Mouse (Mus musculus): ENCODE measurements around the gene Dlg1. TPM values are rescaled to one million over a fixed set of nuclear protein-coding genes. Genes with fewer than 3 reads are reported as not detected.

The Dlg1 gene
- polyA plus RNA-seq, 1 experiment from 2014 or later: 20.5 TPM

DNA sequence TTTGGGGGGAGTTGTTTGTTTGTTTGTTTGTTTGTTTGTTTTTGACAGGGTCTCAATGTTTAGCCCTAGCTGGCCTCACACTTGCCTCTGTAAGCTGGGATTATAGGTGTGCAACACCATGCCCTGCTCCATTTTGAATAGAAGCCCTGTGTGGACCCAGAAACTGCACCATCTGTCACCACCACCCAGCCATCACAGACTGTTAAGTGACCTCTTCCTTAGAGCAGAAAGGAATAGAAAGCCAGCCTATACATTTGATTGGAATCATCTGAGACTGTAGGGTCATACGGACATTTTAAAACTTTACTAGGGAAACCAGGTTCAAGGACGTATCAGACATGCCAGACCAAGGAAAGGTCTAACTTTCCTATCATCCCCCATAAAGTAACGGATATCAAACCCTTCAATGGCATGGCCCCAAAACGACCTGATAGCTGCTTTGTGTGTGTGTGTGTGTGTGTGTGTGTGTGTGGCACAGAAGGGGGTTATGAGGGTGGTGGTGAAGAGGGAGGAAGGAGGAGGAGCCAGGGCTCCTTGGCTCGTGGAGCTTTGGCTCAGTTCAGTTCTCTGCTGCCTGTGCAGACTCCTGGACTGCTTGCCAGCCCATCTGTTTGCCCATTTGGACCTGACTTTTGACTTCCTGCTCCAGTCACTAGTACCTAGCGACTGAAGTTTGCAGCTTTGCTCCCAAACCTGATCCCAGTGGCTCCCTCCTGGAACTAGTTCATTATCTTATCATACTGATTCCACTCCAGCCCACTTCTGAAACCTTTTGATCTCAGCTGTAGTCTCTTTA, 4.5 kb upstream of the Dlg1 start:
- H3K36me3 ChIP-seq: no peaks in the 10 kb centered on the region
- H3K4me1 ChIP-seq: peaks cover 16% of the 10 kb centered on the region
- 40% methylated on average over 6 of the region's 6 CpGs for WGBS (ENCODE audit: insufficient replicate concordance)
- no peak overlapping the region for H3K4me2 ChIP-seq
- no peak overlapping the region for H3K27ac ChIP-seq
- H3K27me3 ChIP-seq (replicated peaks): peaks cover 56% of the 10 kb centered on the region
- ATAC-seq: no peak
- H3K9me3 ChIP-seq (replicated peaks): no peaks in the 10 kb centered on the region
- no peak overlapping the region for H3K9ac ChIP-seq
- no peak overlapping the region for H3K4me3 ChIP-seq

GRCm38 (mm10) chr16:31659453-31659852, 3.8 kb upstream of the Dlg1 start:
- Histone ChIP-seq H3K9ac (no peak overlapping the region), H3K9me3 (replicated peaks) (no peaks in the 10 kb centered on the region), H3K4me2 (no peak overlapping the region), H3K27ac (no peak overlapping the region), H3K27me3 (replicated peaks) (peaks cover 48% of the 10 kb centered on the region), H3K4me3 (no peak overlapping the region), H3K4me1 (peaks cover 16% of the 10 kb centered on the region), H3K36me3 (no peaks in the 10 kb centered on the region)
- WGBS (ENCODE audit: insufficient replicate concordance): 28% methylated on average over 5 of the region's 5 CpGs
- no peak for ATAC-seq

DNA sequence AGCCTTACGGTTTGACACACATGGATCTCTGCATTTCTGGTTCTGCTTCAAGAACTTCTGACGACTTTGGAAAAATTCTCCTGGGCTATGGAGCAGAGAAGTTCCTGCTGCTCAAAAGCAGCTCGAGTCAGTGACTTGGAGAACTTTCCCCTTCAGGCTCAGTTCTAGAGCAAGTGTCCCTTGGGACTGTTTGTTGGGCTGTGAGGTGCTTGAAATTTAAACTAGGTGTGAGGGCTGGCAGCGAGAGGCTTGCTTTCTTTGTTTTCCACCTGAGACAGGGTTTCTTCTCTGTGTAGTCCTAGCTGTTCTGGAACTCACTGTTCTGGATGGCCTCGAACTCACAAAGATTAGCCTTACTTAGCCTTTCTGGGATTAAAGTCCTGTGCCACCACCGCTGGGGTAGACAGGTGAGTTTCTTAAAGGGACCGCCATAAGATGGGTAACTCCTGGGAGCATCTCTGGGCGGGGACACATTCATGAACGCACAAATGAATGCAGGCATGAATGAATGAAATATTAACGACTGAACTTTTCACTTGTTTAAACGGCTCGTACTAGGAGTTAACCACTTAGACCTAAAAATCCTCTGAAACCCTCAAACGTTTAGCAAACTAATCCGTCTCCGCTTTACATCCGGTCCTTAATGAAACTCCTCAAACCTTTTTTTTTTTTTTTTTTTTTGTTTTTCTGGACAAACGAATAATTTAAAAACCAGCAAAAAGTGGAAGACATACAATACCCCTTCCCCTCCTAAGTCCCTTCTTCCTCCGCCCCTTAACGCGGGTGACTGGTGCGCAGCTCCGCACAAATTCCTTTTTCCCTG, 476 bp upstream of the Dlg1 start:
- Histone ChIP-seq H3K4me3 (peak overlapping the region; percentile 95), H3K27ac (peak overlapping the region; percentile 92), H3K4me1 (peaks cover 44% of the 10 kb centered on the region), H3K36me3 (peaks cover 21% of the 10 kb centered on the region), H3K9ac (peak overlapping the region; percentile 98), H3K27me3 (replicated peaks) (peaks cover 37% of the 10 kb centered on the region), H3K4me2 (peak overlapping the region; percentile 77), H3K9me3 (replicated peaks) (no peaks in the 10 kb centered on the region)
- no peak for ATAC-seq
- WGBS (ENCODE audit: insufficient replicate concordance): 14% methylated on average over 22 of the region's 22 CpGs

GRCm38 (mm10) chr16:31664287-31664597, 999 bp downstream of the Dlg1 start:
- H3K4me1 ChIP-seq: peaks cover 43% of the 10 kb centered on the region
- H3K9me3 ChIP-seq (replicated peaks): no peaks in the 10 kb centered on the region
- ATAC-seq: peak; percentile 58
- peak overlapping the region; percentile 92 for H3K27ac ChIP-seq
- peak overlapping the region; percentile 95 for H3K4me3 ChIP-seq
- peaks cover 28% of the 10 kb centered on the region for H3K36me3 ChIP-seq
- H3K4me2 ChIP-seq: peak overlapping the region; percentile 77
- 0% methylated on average over 20 of the region's 36 CpGs for WGBS (ENCODE audit: insufficient replicate concordance)
- peaks cover 23% of the 10 kb centered on the region for H3K27me3 ChIP-seq (replicated peaks)
- H3K9ac ChIP-seq: peak overlapping the region; percentile 98

DNA sequence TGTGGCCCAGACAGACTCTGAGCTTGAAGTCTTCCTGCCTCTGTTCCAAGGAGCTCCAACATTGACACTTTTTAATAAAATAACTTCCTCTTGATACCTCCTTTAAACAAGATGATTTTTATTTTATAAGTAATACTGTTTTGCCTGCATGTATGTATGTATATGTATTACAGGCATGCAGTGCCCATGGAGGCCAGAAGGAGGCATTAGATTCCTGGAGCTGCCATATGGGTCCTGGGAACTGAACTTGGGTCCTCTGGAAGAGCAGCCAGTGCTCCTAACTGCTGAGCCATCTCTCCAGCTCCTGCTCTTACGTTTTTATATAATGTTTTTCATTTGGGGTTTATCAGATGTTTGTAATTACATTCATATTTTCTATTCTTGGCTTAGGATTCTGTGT, 9.0 kb downstream of the Dlg1 start:
- ATAC-seq: no peak
- Histone ChIP-seq H3K4me2 (no peak overlapping the region), H3K9me3 (replicated peaks) (no peaks in the 10 kb centered on the region), H3K4me3 (no peak overlapping the region), H3K9ac (no peak overlapping the region), H3K4me1 (peaks cover 10% of the 10 kb centered on the region), H3K27ac (no peak overlapping the region), H3K36me3 (peaks cover 51% of the 10 kb centered on the region), H3K27me3 (replicated peaks) (no peaks in the 10 kb centered on the region)
- 78% methylated on average over 1 of the region's 1 CpGs for WGBS (ENCODE audit: insufficient replicate concordance)

- H3K27me3 ChIP-seq (replicated peaks): no peaks in the 10 kb centered on the region
- peaks cover 19% of the 10 kb centered on the region for H3K36me3 ChIP-seq
- no peaks in the 10 kb centered on the region for H3K4me1 ChIP-seq
- no peak overlapping the region for H3K4me3 ChIP-seq
- H3K4me2 ChIP-seq: no peak overlapping the region
- H3K9me3 ChIP-seq (replicated peaks): no peaks in the 10 kb centered on the region
- no peak overlapping the region for H3K9ac ChIP-seq
- 41% methylated on average over 4 of the region's 4 CpGs for WGBS (ENCODE audit: insufficient replicate concordance)
- no peak overlapping the region for H3K27ac ChIP-seq
- ATAC-seq: no peak
Observed at GRCm38 (mm10) chr16:31677463-31677862, 14.2 kb downstream of the Dlg1 start.

- 96% methylated on average over 6 of the region's 6 CpGs for whole genome bisulfite sequencing (ENCODE audit: insufficient replicate concordance)
Observed at GRCm38 (mm10) chr16:31682291-31682690, 19.0 kb downstream of the Dlg1 start.

GRCm38 (mm10) chr16:31683670-31684430, 20.6 kb downstream of the Dlg1 start:
- Histone ChIP-seq H3K4me1 (0 out of 2 replicates have a peak, but pooled peaks cover 5% of the 10 kb centered on the region), H3K27ac (no peak overlapping the region), H3K9me3 (replicated peaks) (no peaks in the 10 kb centered on the region), H3K4me2 (no peak overlapping the region), H3K36me3 (peaks cover 35% of the 10 kb centered on the region), H3K27me3 (replicated peaks) (no peaks in the 10 kb centered on the region), H3K9ac (no peak overlapping the region), H3K4me3 (no peak overlapping the region)
- ATAC-seq: no peak
- WGBS (ENCODE audit: insufficient replicate concordance): 85% methylated on average over 9 of the region's 9 CpGs

More at GRCm38 (mm10) chr16:31682291-31682690, 19.0 kb downstream of the Dlg1 start:
- no peak overlapping the region for H3K27ac ChIP-seq
- H3K9ac ChIP-seq: no peak overlapping the region
- H3K9me3 ChIP-seq (replicated peaks): no peaks in the 10 kb centered on the region
- 0 out of 2 replicates have a peak, but pooled peaks cover 3% of the 10 kb centered on the region for H3K4me1 ChIP-seq
- H3K27me3 ChIP-seq (replicated peaks): no peaks in the 10 kb centered on the region
- no peak overlapping the region for H3K4me3 ChIP-seq
- no peak for ATAC-seq
- H3K4me2 ChIP-seq: no peak overlapping the region
- peaks cover 34% of the 10 kb centered on the region for H3K36me3 ChIP-seq

- H3K27ac ChIP-seq: no peak overlapping the region
- H3K4me1 ChIP-seq: peaks cover 8% of the 10 kb centered on the region; the same call in 1 of the 2 replicates
- no peaks in the 10 kb centered on the region for H3K27me3 ChIP-seq (replicated peaks)
- 92% methylated on average over 4 of the region's 4 CpGs for WGBS (ENCODE audit: insufficient replicate concordance)
- H3K4me3 ChIP-seq: no peak overlapping the region
- no peak overlapping the region for H3K9ac ChIP-seq
- ATAC-seq: no peak
- no peaks in the 10 kb centered on the region for H3K9me3 ChIP-seq (replicated peaks)
- no peak overlapping the region for H3K4me2 ChIP-seq
- H3K36me3 ChIP-seq: peaks cover 39% of the 10 kb centered on the region
Observed at GRCm38 (mm10) chr16:31684771-31685170, 21.5 kb downstream of the Dlg1 start.

GRCm38 (mm10) chr16:31687766-31688165, 24.5 kb downstream of the Dlg1 start:
- H3K27ac ChIP-seq: no peak overlapping the region
- H3K9ac ChIP-seq: no peak overlapping the region
- ATAC-seq: no peak
- H3K4me1 ChIP-seq: peaks cover 8% of the 10 kb centered on the region; the same call in 1 of the 2 replicates
- no peak overlapping the region for H3K4me2 ChIP-seq
- no peaks in the 10 kb centered on the region for H3K9me3 ChIP-seq (replicated peaks)
- no peak overlapping the region for H3K4me3 ChIP-seq
- H3K36me3 ChIP-seq: peaks cover 37% of the 10 kb centered on the region
- no peaks in the 10 kb centered on the region for H3K27me3 ChIP-seq (replicated peaks)

GRCm38 (mm10) chr16:31695286-31696020, 32.2 kb downstream of the Dlg1 start:
- no peaks in the 10 kb centered on the region for H3K27me3 ChIP-seq (replicated peaks)
- H3K9me3 ChIP-seq (replicated peaks): no peaks in the 10 kb centered on the region
- H3K36me3 ChIP-seq: no peaks in the 10 kb centered on the region
- H3K4me2 ChIP-seq: no peak overlapping the region
- peaks cover 19% of the 10 kb centered on the region for H3K4me1 ChIP-seq
- 74% methylated on average over 11 of the region's 11 CpGs for WGBS (ENCODE audit: insufficient replicate concordance)
- H3K9ac ChIP-seq: no peak overlapping the region
- no peak for ATAC-seq
- H3K4me3 ChIP-seq: no peak overlapping the region
- H3K27ac ChIP-seq: no peak overlapping the region

Data from liver, embryonic 12.5 days (tissue).